Mouse (Mus musculus): ENCODE measurements at regions not wholly inside any gene's neighbourhood (a gene's known extent, or its start where the extent isn't known, plus 50 kb on each side); places are given as distances from the start of the nearest gene placed in this dataset.
A peak's percentile ranks its signal among the peaks of the same experiment; 100 is the strongest.

DNA sequence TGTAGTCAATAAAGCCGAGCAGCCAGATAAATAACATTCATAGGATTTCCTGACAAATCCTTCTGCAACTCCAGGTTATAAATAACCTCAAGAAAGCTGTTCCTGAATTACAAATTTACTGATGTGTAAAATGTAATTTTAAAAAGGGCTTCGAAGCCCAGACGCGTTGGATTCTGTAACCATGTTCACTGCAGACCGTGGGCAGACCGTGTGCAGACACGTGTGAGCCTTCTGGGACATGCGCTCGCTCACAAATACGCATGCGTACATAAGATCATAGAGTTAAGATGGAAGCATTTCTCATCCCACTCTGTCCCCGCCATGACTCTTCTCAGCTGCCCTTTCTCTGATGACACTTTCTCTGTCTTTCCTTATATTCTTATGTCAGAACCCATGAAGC lies 150.1 kb downstream of the Evx1 start:
- Histone ChIP-seq H3K27me3 (ENCODE audit: insufficient read depth, low read length) (no peaks in the 10 kb centered on the region), H3K9me3 (replicated peaks; ENCODE audit: low read length) (no peaks in the 10 kb centered on the region), H3K9ac (ENCODE audit: low read depth, low read length) (no peak overlapping the region), H3K36me3 (ENCODE audit: insufficient read depth, low read length) (no peaks in the 10 kb centered on the region), H3K4me1 (replicated peaks; ENCODE audit: insufficient read depth, low read length) (no peaks in the 10 kb centered on the region), H3K4me3 (replicated peaks; ENCODE audit: low read depth, low read length) (no peak overlapping the region), H3K4me2 (ENCODE audit: low read length) (no peak overlapping the region), H3K27ac (no peak overlapping the region)
- ATAC-seq (replicated peaks; ENCODE audit: low FRiP score, low read depth) (no peak), DNase-seq (ENCODE audit: low spot score) (peak; percentile 61)
- no peak for TF ChIP-seq CTCF (IDR thresholded peaks at IDR 0.05; ENCODE audit: low read depth)
- WGBS, result 78% methylated on average over 12 of the region's 12 CpGs

- Histone ChIP-seq H3K9me3 (replicated peaks; ENCODE audit: low read length) (no peaks in the 10 kb centered on the region), H3K27ac (no peak overlapping the region), H3K36me3 (ENCODE audit: insufficient read depth, low read length) (no peaks in the 10 kb centered on the region), H3K4me2 (ENCODE audit: low read length) (no peak overlapping the region), H3K4me1 (replicated peaks; ENCODE audit: insufficient read depth, low read length) (no peaks in the 10 kb centered on the region), H3K4me3 (replicated peaks; ENCODE audit: low read depth, low read length) (no peak overlapping the region), H3K27me3 (ENCODE audit: insufficient read depth, low read length) (no peaks in the 10 kb centered on the region), H3K9ac (ENCODE audit: low read depth, low read length) (no peak overlapping the region)
- DNase-seq (ENCODE audit: low spot score) (no peak), ATAC-seq (replicated peaks; ENCODE audit: low FRiP score, low read depth) (no peak)
- no peak for TF ChIP-seq CTCF (IDR thresholded peaks at IDR 0.05; ENCODE audit: low read depth)
- 72% methylated on average over 3 of the region's 3 CpGs for WGBS
Measured at GRCm38 (mm10) chr6:52464571-52464970, 151.3 kb downstream of the Evx1 start.

GRCm38 (mm10) chr6:52465834-52466525 lies 152.7 kb downstream of the Evx1 start:
- Histone ChIP-seq H3K4me2 (ENCODE audit: low read length) (no peak overlapping the region), H3K9me3 (replicated peaks; ENCODE audit: low read length) (no peaks in the 10 kb centered on the region), H3K4me3 (replicated peaks; ENCODE audit: low read depth, low read length) (no peak overlapping the region), H3K27ac (no peak overlapping the region), H3K4me1 (replicated peaks; ENCODE audit: insufficient read depth, low read length) (no peaks in the 10 kb centered on the region), H3K36me3 (ENCODE audit: insufficient read depth, low read length) (no peaks in the 10 kb centered on the region), H3K27me3 (ENCODE audit: insufficient read depth, low read length) (no peaks in the 10 kb centered on the region), H3K9ac (ENCODE audit: low read depth, low read length) (no peak overlapping the region)
- DNase-seq (ENCODE audit: low spot score) (no peak), ATAC-seq (replicated peaks; ENCODE audit: low FRiP score, low read depth) (no peak)
- TF ChIP-seq CTCF (IDR thresholded peaks at IDR 0.05; ENCODE audit: low read depth), result no peak
- 78% methylated on average over 9 of the region's 9 CpGs for WGBS

- no peak overlapping the region for H3K9ac ChIP-seq (ENCODE audit: low read depth, low read length)
- DNase-seq (ENCODE audit: low spot score) (no peak), ATAC-seq (replicated peaks; ENCODE audit: low FRiP score, low read depth) (no peak)
- no peak for TF ChIP-seq CTCF (IDR thresholded peaks at IDR 0.05; ENCODE audit: low read depth)
- H3K27me3 ChIP-seq (ENCODE audit: insufficient read depth, low read length), result no peaks in the 10 kb centered on the region
- H3K4me2 ChIP-seq (ENCODE audit: low read length), result no peak overlapping the region
- H3K27ac ChIP-seq, result no peak overlapping the region
- H3K9me3 ChIP-seq (replicated peaks; ENCODE audit: low read length), result no peaks in the 10 kb centered on the region
- H3K4me3 ChIP-seq (replicated peaks; ENCODE audit: low read depth, low read length), result no peak overlapping the region
- no peaks in the 10 kb centered on the region for H3K4me1 ChIP-seq (replicated peaks; ENCODE audit: insufficient read depth, low read length)
- no peaks in the 10 kb centered on the region for H3K36me3 ChIP-seq (ENCODE audit: insufficient read depth, low read length)
- 78% methylated on average over 13 of the region's 13 CpGs for WGBS
Measured at GRCm38 (mm10) chr6:52470831-52471230, 157.5 kb downstream of the Evx1 start.

DNA sequence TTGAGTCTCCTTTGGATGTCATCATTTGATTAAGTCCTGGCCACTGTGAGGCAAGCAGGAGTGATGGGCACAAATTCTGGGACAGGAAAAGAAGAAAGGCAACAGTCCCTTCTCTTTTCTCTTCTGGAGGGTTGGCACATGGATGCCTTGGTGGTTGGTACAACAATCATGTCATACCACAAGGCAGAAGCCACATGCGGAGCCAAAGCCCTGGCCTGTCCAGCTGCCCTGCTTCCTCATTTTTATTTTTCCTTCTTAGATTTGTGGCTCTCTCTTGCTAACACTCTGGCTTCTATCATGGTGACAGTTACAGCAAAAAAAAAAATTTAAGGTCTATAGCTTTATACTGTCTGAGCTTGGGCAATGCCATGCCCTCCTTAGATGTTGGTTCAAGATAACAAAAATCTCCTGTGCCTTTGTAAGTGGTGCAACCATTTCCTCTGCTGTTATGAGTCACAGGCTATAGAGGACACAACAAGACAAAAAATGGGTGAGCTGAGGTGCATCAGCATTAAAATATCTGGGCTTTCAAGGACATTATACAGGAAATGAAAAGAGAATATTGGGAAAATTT lies 158.2 kb downstream of the Evx1 start:
- DNase-seq (ENCODE audit: low spot score) (no peak), ATAC-seq (replicated peaks; ENCODE audit: low FRiP score, low read depth) (no peak)
- H3K4me2 ChIP-seq (ENCODE audit: low read length), result no peak overlapping the region
- H3K9ac ChIP-seq (ENCODE audit: low read depth, low read length), result no peak overlapping the region
- TF ChIP-seq CTCF (IDR thresholded peaks at IDR 0.05; ENCODE audit: low read depth), result no peak
- H3K4me3 ChIP-seq (replicated peaks; ENCODE audit: low read depth, low read length), result no peak overlapping the region
- H3K36me3 ChIP-seq (ENCODE audit: insufficient read depth, low read length), result no peaks in the 10 kb centered on the region
- no peaks in the 10 kb centered on the region for H3K27me3 ChIP-seq (ENCODE audit: insufficient read depth, low read length)
- no peak overlapping the region for H3K27ac ChIP-seq
- no peaks in the 10 kb centered on the region for H3K4me1 ChIP-seq (replicated peaks; ENCODE audit: insufficient read depth, low read length)
- no peaks in the 10 kb centered on the region for H3K9me3 ChIP-seq (replicated peaks; ENCODE audit: low read length)
- 94% methylated on average over 1 of the region's 1 CpGs for WGBS

GRCm38 (mm10) chr6:52472008-52472407 lies 158.7 kb downstream of the Evx1 start:
- no peak for TF ChIP-seq CTCF (IDR thresholded peaks at IDR 0.05; ENCODE audit: low read depth)
- ATAC-seq (replicated peaks; ENCODE audit: low FRiP score, low read depth), result no peak
- Histone ChIP-seq H3K4me1 (replicated peaks; ENCODE audit: insufficient read depth, low read length) (no peaks in the 10 kb centered on the region), H3K9me3 (replicated peaks; ENCODE audit: low read length) (no peaks in the 10 kb centered on the region), H3K9ac (ENCODE audit: low read depth, low read length) (no peak overlapping the region), H3K4me3 (replicated peaks; ENCODE audit: low read depth, low read length) (no peak overlapping the region), H3K4me2 (ENCODE audit: low read length) (no peak overlapping the region), H3K27me3 (ENCODE audit: insufficient read depth, low read length) (no peaks in the 10 kb centered on the region), H3K27ac (no peak overlapping the region), H3K36me3 (ENCODE audit: insufficient read depth, low read length) (no peaks in the 10 kb centered on the region)
- DNase-seq (ENCODE audit: low spot score), result no peak
- whole genome bisulfite sequencing, result 88% methylated on average over 4 of the region's 4 CpGs

Measured in kidney, postnatal 0 days (tissue).